16 mouse cellular contexts compared by ENCODE assay signal in the genomic region with DNA sequence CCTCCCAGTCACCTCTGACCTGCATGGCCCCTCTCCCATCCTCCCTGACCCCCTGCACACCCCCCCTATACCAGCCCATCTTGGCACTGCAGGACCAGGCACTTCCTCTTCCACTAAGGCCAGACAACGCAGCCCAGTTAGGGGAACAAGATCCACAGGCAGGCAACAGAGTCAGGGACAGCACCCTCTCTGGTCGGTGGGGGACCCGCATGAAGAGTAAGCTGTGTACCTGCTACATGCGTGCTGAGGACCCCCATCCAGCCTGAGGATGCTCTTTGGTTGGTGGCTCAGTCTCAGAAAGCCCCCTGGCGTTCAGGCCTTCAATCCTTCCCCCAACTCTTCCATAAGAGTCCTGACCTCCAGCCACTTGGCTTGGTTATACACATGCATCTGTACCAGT.
"Had no signal": no experiment of that assay in that cellular context is flagged by ENCODE, and none has a peak within 500 bp of the region (broad histone marks: within the 10 kb centered on the region; RNA-seq: fewer than 3 reads in every experiment).

No protein-coding gene starts in this region.

- DNase-seq: kidney, postnatal 36 days; layer of hippocampus, adult 9-11 months; layer of hippocampus, postnatal 36 days; liver; liver, embryonic 13.5 days; lung, adult 2 months; lung, postnatal 36 days; midbrain, embryonic 14.5 days; right cerebral cortex, postnatal 4 days; spleen, adult 18-20 months; thymus, postnatal 36 days had no signal

- H3K27ac ChIP-seq: kidney, postnatal 0 days; limb, embryonic 12.5 days; liver, embryonic 13.5 days; midbrain, embryonic 10.5 days; neural tube, embryonic 15.5 days had no signal

- H3K36me3 ChIP-seq: limb, embryonic 12.5 days; liver, embryonic 13.5 days; midbrain, embryonic 10.5 days; neural tube, embryonic 15.5 days had no signal

- H3K4me1 ChIP-seq: limb, embryonic 12.5 days; liver, embryonic 13.5 days; midbrain, embryonic 10.5 days; neural tube, embryonic 15.5 days had no signal

- H3K9ac ChIP-seq: limb, embryonic 12.5 days; liver, embryonic 13.5 days; neural tube, embryonic 15.5 days had no signal

- H3K27me3 ChIP-seq: limb, embryonic 12.5 days; neural tube, embryonic 15.5 days had no signal

- H3K9me3 ChIP-seq: liver, embryonic 13.5 days; midbrain, embryonic 10.5 days; neural tube, embryonic 15.5 days had no signal

- H3K4me3 ChIP-seq: limb, embryonic 12.5 days; liver, embryonic 13.5 days; midbrain, embryonic 10.5 days; myocyte; neural tube, embryonic 15.5 days had no signal
